Mouse (Mus musculus): ENCODE data around the gene Fam189a1. TPM values are rescaled to one million over a fixed set of nuclear protein-coding genes. Genes with fewer than 3 reads are reported as not detected.

The Fam189a1 gene
- polyA plus RNA-seq, 2 experiments: 0.02 TPM; not detected in 1

- H3K4me1 ChIP-seq (replicated peaks; ENCODE audit: control insufficient read depth in 2 of 2, insufficient read depth in 2 of 2, low read length in 1 of 2): no peaks in the 10 kb centered on the region
- no peak overlapping the region for H3K27ac ChIP-seq
- no peak overlapping the region for H3K4me2 ChIP-seq (ENCODE audit: low read depth)
- TF ChIP-seq EP300 (IDR thresholded peaks at IDR 0.05; ENCODE audit: low read depth): no peak
- no peak for TF ChIP-seq CTCF (IDR thresholded peaks at IDR 0.05; ENCODE audit: low read depth)
- DNase-seq (ENCODE audit: low read depth in 3 of 3, low spot score in 3 of 3) (no peak), ATAC-seq (ENCODE audit: insufficient read depth) (no peak)
- peaks cover 35% of the 10 kb centered on the region for H3K27me3 ChIP-seq (ENCODE audit: control insufficient read depth, insufficient read depth, low read length)
- no peaks in the 10 kb centered on the region for H3K36me3 ChIP-seq (replicated peaks; ENCODE audit: control insufficient read depth, insufficient read depth, low read depth)
- 16% methylated on average over 16 of the region's 16 CpGs for WGBS (ENCODE audit: insufficient replicate concordance)
- no peak overlapping the region for H3K4me3 ChIP-seq (ENCODE audit: insufficient read depth in 1 of 2, low read depth in 2 of 2, low read length in 2 of 2)
- H3K9me3 ChIP-seq (ENCODE audit: control insufficient read depth, low read length): no peaks in the 10 kb centered on the region
- H3K9ac ChIP-seq (replicated peaks): no peak overlapping the region
Measured at GRCm38 (mm10) chr7:65157031-65158025, 958 bp upstream of the Fam189a1 start.

- TF ChIP-seq CTCF (IDR thresholded peaks at IDR 0.05; ENCODE audit: low read depth) (no peak), EP300 (IDR thresholded peaks at IDR 0.05; ENCODE audit: low read depth) (no peak)
- Histone ChIP-seq H3K4me3 (ENCODE audit: insufficient read depth in 1 of 2, low read depth in 2 of 2, low read length in 2 of 2) (peak overlapping the region; percentile 11 to 30; a peak in 3 of 4 replicates), H3K27me3 (ENCODE audit: control insufficient read depth, insufficient read depth, low read length) (peaks cover 35% of the 10 kb centered on the region), H3K9me3 (ENCODE audit: control insufficient read depth, low read length) (no peaks in the 10 kb centered on the region), H3K4me1 (replicated peaks; ENCODE audit: control insufficient read depth in 2 of 2, insufficient read depth in 2 of 2, low read length in 1 of 2) (no peaks in the 10 kb centered on the region), H3K4me2 (ENCODE audit: low read depth) (peak overlapping the region; percentile 37), H3K36me3 (replicated peaks; ENCODE audit: control insufficient read depth, insufficient read depth, low read depth) (no peaks in the 10 kb centered on the region), H3K27ac (no peak overlapping the region), H3K9ac (replicated peaks) (no peak overlapping the region)
- no peak for ATAC-seq (ENCODE audit: insufficient read depth)
- under 1% methylated on average over 95 of the region's 122 CpGs for WGBS (ENCODE audit: insufficient replicate concordance)
- no peak for DNase-seq (ENCODE audit: low read depth in 3 of 3, low spot score in 3 of 3)
Measured at GRCm38 (mm10) chr7:65155628-65156513, 499 bp downstream of the Fam189a1 start.

GRCm38 (mm10) chr7:65154576-65154975 is 1.8 kb downstream of the Fam189a1 start:
- Histone ChIP-seq H3K27me3 (ENCODE audit: control insufficient read depth, insufficient read depth, low read length) (peaks cover 35% of the 10 kb centered on the region), H3K4me1 (replicated peaks; ENCODE audit: control insufficient read depth in 2 of 2, insufficient read depth in 2 of 2, low read length in 1 of 2) (no peaks in the 10 kb centered on the region), H3K4me2 (ENCODE audit: low read depth) (no peak overlapping the region), H3K4me3 (ENCODE audit: insufficient read depth in 1 of 2, low read depth in 2 of 2, low read length in 2 of 2) (no peak overlapping the region), H3K9me3 (ENCODE audit: control insufficient read depth, low read length) (no peaks in the 10 kb centered on the region), H3K9ac (replicated peaks) (no peak overlapping the region), H3K36me3 (replicated peaks; ENCODE audit: control insufficient read depth, insufficient read depth, low read depth) (no peaks in the 10 kb centered on the region), H3K27ac (no peak overlapping the region)
- no peak for ATAC-seq (ENCODE audit: insufficient read depth)
- 18% methylated on average over 7 of the region's 7 CpGs for WGBS (ENCODE audit: insufficient replicate concordance)
- DNase-seq (ENCODE audit: low read depth in 3 of 3, low spot score in 3 of 3): no peak
- TF ChIP-seq EP300 (IDR thresholded peaks at IDR 0.05; ENCODE audit: low read depth): no peak
- TF ChIP-seq CTCF (IDR thresholded peaks at IDR 0.05; ENCODE audit: low read depth): no peak

GRCm38 (mm10) chr7:65153846-65154245 is 2.5 kb downstream of the Fam189a1 start:
- no peaks in the 10 kb centered on the region for H3K36me3 ChIP-seq (replicated peaks; ENCODE audit: control insufficient read depth, insufficient read depth, low read depth)
- H3K4me1 ChIP-seq (replicated peaks; ENCODE audit: control insufficient read depth in 2 of 2, insufficient read depth in 2 of 2, low read length in 1 of 2): no peaks in the 10 kb centered on the region
- H3K9ac ChIP-seq (replicated peaks): no peak overlapping the region
- ATAC-seq (ENCODE audit: insufficient read depth) (no peak), DNase-seq (ENCODE audit: low read depth in 3 of 3, low spot score in 3 of 3) (no peak)
- no peak overlapping the region for H3K4me2 ChIP-seq (ENCODE audit: low read depth)
- peaks cover 35% of the 10 kb centered on the region for H3K27me3 ChIP-seq (ENCODE audit: control insufficient read depth, insufficient read depth, low read length)
- H3K4me3 ChIP-seq (ENCODE audit: insufficient read depth in 1 of 2, low read depth in 2 of 2, low read length in 2 of 2): no peak overlapping the region
- WGBS (ENCODE audit: insufficient replicate concordance): 56% methylated on average over 7 of the region's 7 CpGs
- H3K27ac ChIP-seq: no peak overlapping the region
- TF ChIP-seq EP300 (IDR thresholded peaks at IDR 0.05; ENCODE audit: low read depth): no peak
- no peak for TF ChIP-seq CTCF (IDR thresholded peaks at IDR 0.05; ENCODE audit: low read depth)
- H3K9me3 ChIP-seq (ENCODE audit: control insufficient read depth, low read length): no peaks in the 10 kb centered on the region

Measured in liver, embryonic 14.5 days (tissue).